Mouse (Mus musculus): ENCODE results near the gene Kif5a.

- TF ChIP-seq POLR2A (IDR thresholded peaks at IDR 0.05; ENCODE audit: borderline replicate concordance, insufficient read depth, low read length) (peak; percentile 17; the same call in 1 of the 2 replicates), CTCF (IDR thresholded peaks at IDR 0.05; ENCODE audit: borderline replicate concordance, insufficient read depth, low read depth, low read length) (no peak)
Observed at GRCm38 (mm10) chr10:127289573-127290191, 26.5 kb upstream of the Kif5a start.

Data from cerebellum, adult 2 months (tissue).